Mouse (Mus musculus) myocyte (in vitro differentiated cells): ENCODE results near the gene Elmod3.

Source experiments
- E2F4 ChIP-seq: IDR thresholded peaks from one replicate; pipeline ENCODE4 v1.6.1; 2011; ENCODE audit warnings: mild to moderate bottlenecking, control low read depth, moderate library complexity; ENCODE audit not compliant: insufficient read depth
- POLR2AphosphoS2 ChIP-seq: IDR thresholded peaks from one replicate; pipeline ENCODE4 v1.6.1; 2011; ENCODE audit warnings: low read depth, control low read depth; ENCODE audit not compliant: insufficient read length
- USF1 ChIP-seq: IDR thresholded peaks from one replicate; pipeline ENCODE4 v1.6.1; 2011; ENCODE audit warnings: low read depth, mild to moderate bottlenecking, control low read depth, moderate library complexity

- TF ChIP-seq E2F4 (no peak), USF1 (no peak), POLR2AphosphoS2 (no peak)
Measured at GRCm38 (mm10) chr6:72604066-72604465, 5.9 kb upstream of the Elmod3 start.
